Mouse (Mus musculus) ES-E14 (cell line): ENCODE results near the gene Pitpnc1. TPM values are rescaled to one million over a fixed set of nuclear protein-coding genes. Genes with fewer than 3 reads are reported as not detected.

Experiments
- DNase-seq: peaks from one replicate; pipeline ENCODE4 v3.0.0-alpha.2; 2013; ENCODE audit warnings: low read depth, low spot score
- H3K27ac ChIP-seq: 2 replicates; pipeline ENCODE4 v1.5.1; 2012; ENCODE audit warnings: low read depth, mild to moderate bottlenecking, low read length, moderate library complexity, mixed read lengths; ENCODE audit not compliant: poor library complexity, insufficient read depth, severe bottlenecking
- H3K36me3 ChIP-seq: 2 replicates; pipeline ENCODE4 v1.6.1; 2012; ENCODE audit warnings: mild to moderate bottlenecking, low read length, moderate library complexity, mixed read lengths; ENCODE audit not compliant: control insufficient read depth, poor library complexity, insufficient read depth, severe bottlenecking
- H3K4me1 ChIP-seq, 2 experiments: fragments of 150-350 bp in 1 of 2; sonication (generic) in 1 of 2; 2 replicates each; pipeline ENCODE4 v1.6.1; 2012; ENCODE audit warnings: low read length in 2 of 2, mild to moderate bottlenecking in 1 of 2, mixed read lengths in 1 of 2; ENCODE audit not compliant: control insufficient read depth in 2 of 2, insufficient read depth in 2 of 2, poor library complexity in 1 of 2
- H3K4me3 ChIP-seq, 2 experiments: fragments of 150-350 bp in 1 of 2; sonication (generic) in 1 of 2; 2 replicates each; pipeline ENCODE4 v1.5.1; 2012; ENCODE audit warnings: low read length in 2 of 2, low read depth in 1 of 2, mild to moderate bottlenecking in 1 of 2, mixed read lengths in 1 of 2; ENCODE audit not compliant: insufficient read depth in 1 of 2, poor library complexity in 1 of 2, severe bottlenecking in 1 of 2
- H3K9ac ChIP-seq: 2 replicates; pipeline ENCODE4 v1.6.1; 2012; ENCODE audit warnings: low read depth, mild to moderate bottlenecking, low read length, mixed read lengths; ENCODE audit not compliant: poor library complexity, insufficient read depth, severe bottlenecking
- H3K9me3 ChIP-seq: fragments of 150-350 bp; sonication (generic); 2 replicates; pipeline ENCODE4 v1.6.1; 2012; ENCODE audit warnings: low read depth, mild to moderate bottlenecking, low read length; ENCODE audit not compliant: control insufficient read depth, insufficient read depth
- CHD2 ChIP-seq: IDR thresholded peaks from 2 replicates; pipeline ENCODE4 v1.6.1; 2014; ENCODE audit warnings: mild to moderate bottlenecking, low read depth, low read length, inconsistent platforms
- HCFC1 ChIP-seq: IDR thresholded peaks from 2 replicates; pipeline ENCODE4 v1.6.1; 2012; ENCODE audit warnings: low read length, inconsistent platforms, borderline replicate concordance; ENCODE audit not compliant: insufficient read depth
- MAFK ChIP-seq: IDR thresholded peaks from 2 replicates; pipeline ENCODE4 v1.6.1; 2014; ENCODE audit warnings: mild to moderate bottlenecking, low read depth, low read length, inconsistent platforms; ENCODE audit not compliant: insufficient read depth
- ZC3H11A ChIP-seq: IDR thresholded peaks from 2 replicates; pipeline ENCODE4 v1.6.1; 2012; ENCODE audit warnings: low read depth, mild to moderate bottlenecking, inconsistent platforms, low read length, borderline replicate concordance
- ZNF384 ChIP-seq: IDR thresholded peaks from 2 replicates; pipeline ENCODE4 v1.6.1; 2012; ENCODE audit warnings: low read depth, low read length, inconsistent platforms
- in situ Hi-C, 2 experiments: fragments of 600-800 bp; cut with MboI; formaldehyde crosslinking; loops; one replicate each; pipeline ENCODE4 v1.15.1; 2025; ENCODE audit warnings: low sequenced_read_pairs in 2 of 2, inconsistent platforms in 1 of 2; ENCODE audit not compliant: unreplicated experiment in 2 of 2
- total RNA-seq: library from RNA; depleted of rRNA; stranded (reverse); fragments of 300-350 nt; gene quantifications from 2 replicates; pipeline ENCODE4 v1.2.3, GENCODE M21; 2012

The Pitpnc1 gene
- total RNA-seq, 1 experiment = 37.3 TPM

GRCm38 (mm10) chr11:107343031-107343430 lies 127.5 kb downstream of the Pitpnc1 start:
- Histone ChIP-seq H3K9ac (no peak overlapping the region), H3K9me3 (no peaks in the 10 kb centered on the region), H3K4me1 (peaks cover 8 to 19% of the 10 kb centered on the region in 2 experiments; a peak in 3 of 4 replicates), H3K4me3 (no peak overlapping the region), H3K27ac (no peak overlapping the region), H3K36me3 (no peaks in the 10 kb centered on the region)
- in situ Hi-C loops = no loop called here
- no peak for DNase-seq
- no peak for TF ChIP-seq CHD2
- no peak for TF ChIP-seq MAFK
- no peak for TF ChIP-seq ZC3H11A
- TF ChIP-seq HCFC1 = no peak
- TF ChIP-seq ZNF384 = no peak

DNA sequence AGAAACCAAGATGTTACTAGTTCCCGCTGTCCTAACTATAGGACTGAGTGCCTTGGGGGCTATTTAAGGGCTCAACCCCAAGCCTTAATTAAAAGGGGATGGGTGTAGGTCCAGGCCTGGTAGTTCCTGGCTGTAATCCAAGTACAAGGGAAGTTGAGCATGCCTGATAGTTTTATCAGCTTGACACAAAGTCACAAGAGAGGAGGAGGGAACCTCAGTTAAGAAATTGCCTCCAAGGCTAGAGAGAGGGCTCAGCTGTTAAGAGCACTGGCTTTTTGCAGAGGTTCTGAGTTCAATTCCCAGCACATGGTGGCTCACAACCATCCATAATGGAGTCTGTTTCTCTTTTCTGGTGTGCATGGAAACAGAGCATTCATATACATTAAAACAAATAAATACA lies 128.1 kb downstream of the Pitpnc1 start:
- in situ Hi-C loops = no loop called here
- no peak for TF ChIP-seq MAFK
- no peak for TF ChIP-seq ZNF384
- no peak for TF ChIP-seq ZC3H11A
- no peak for TF ChIP-seq CHD2
- no peak for TF ChIP-seq HCFC1
- Histone ChIP-seq H3K4me3 (no peak overlapping the region), H3K4me1 (peaks cover 8 to 21% of the 10 kb centered on the region in 2 experiments; a peak in 3 of 4 replicates), H3K9me3 (no peaks in the 10 kb centered on the region), H3K36me3 (0 out of 2 replicates have a peak, but pooled peaks cover 1% of the 10 kb centered on the region), H3K27ac (no peak overlapping the region), H3K9ac (no peak overlapping the region)
- no peak for DNase-seq

DNA sequence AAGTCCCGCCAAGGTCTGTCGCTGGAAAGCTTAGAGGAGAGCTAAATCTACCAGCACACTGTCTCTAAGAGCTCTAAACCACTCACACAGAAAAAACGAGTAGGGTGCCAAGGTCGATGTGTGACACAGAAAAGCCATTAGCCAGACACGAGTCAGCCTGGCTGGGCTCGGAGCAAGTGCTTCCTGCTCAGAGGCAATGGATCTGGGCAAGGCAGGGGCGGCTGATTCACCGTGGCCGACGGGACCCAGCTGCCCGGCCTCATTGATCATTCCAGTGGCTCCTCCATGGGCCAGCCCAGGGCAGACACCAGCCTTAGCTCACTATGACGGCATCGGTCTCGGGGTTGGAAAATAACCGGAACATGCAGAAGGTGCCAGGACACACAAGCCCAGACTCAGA lies 129.2 kb downstream of the Pitpnc1 start:
- H3K4me3 ChIP-seq = no peak overlapping the region; a peak in 1 of 4 replicates
- no peak for DNase-seq
- TF ChIP-seq ZNF384 = no peak
- TF ChIP-seq ZC3H11A = no peak
- no peak for TF ChIP-seq HCFC1
- TF ChIP-seq MAFK = no peak
- TF ChIP-seq CHD2 = no peak
- no peaks in the 10 kb centered on the region for H3K9me3 ChIP-seq
- peaks cover 6 to 23% of the 10 kb centered on the region in 2 experiments; a peak in 3 of 4 replicates for H3K4me1 ChIP-seq
- H3K27ac ChIP-seq = no peak overlapping the region
- H3K36me3 ChIP-seq = 0 out of 2 replicates have a peak, but pooled peaks cover 5% of the 10 kb centered on the region
- in situ Hi-C loops = no loop called here
- no peak overlapping the region for H3K9ac ChIP-seq

DNA sequence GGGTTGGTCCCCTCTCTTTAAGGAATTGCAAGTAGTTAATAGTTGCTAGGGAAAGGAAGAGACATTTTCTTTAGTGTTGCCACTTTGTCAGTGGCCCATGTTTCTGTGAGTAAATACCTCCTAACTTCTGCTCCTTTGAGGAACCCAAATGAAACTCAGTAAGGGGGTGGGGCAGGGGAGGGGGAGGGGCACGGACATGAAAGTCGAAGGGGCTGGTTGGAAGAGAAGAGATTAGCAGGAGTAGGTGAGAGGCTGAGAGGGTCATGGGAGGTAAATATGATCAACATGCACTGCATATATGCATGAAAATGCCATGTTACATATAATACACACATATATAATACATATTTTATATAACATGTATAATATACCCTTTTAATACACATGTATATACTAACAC lies 129.7 kb downstream of the Pitpnc1 start:
- Histone ChIP-seq H3K36me3 (0 out of 2 replicates have a peak, but pooled peaks cover 5% of the 10 kb centered on the region), H3K9ac (no peak overlapping the region), H3K4me1 (peaks cover 3 to 26% of the 10 kb centered on the region in 2 experiments; a peak in 3 of 4 replicates), H3K4me3 (no peak overlapping the region; a peak in 1 of 4 replicates), H3K27ac (no peak overlapping the region), H3K9me3 (no peaks in the 10 kb centered on the region)
- in situ Hi-C loops = no loop called here
- TF ChIP-seq MAFK (no peak), ZNF384 (no peak), ZC3H11A (no peak), HCFC1 (no peak), CHD2 (no peak)
- no peak for DNase-seq
